In the genomic region with DNA sequence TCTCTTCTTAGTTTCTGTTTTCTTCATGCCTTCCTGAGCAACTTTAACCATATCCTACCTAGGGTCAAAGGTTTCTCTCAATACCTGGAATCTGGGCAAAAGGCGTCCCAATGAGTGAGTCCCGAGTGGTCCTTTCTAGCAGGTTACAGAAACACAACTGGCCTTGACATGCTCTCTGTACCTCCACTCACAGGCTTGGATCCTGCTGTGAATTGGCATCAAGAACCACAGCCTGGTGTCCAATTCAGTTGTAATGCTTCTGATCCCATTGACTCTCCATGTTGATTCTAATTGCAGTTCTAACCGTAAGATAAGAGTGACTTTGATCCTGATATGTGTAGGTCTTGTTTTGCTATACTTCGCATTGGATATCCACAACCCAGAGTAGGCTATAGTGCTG, we compare ENCODE assay signal across 17 mouse cellular contexts.
DNase-seq lines count a peak whose midpoint lies in the region.
"Had no signal": no experiment of that assay in that cellular context is flagged by ENCODE, and none has a peak within 500 bp of the region (broad histone marks: within the 10 kb centered on the region; RNA-seq: fewer than 3 reads in every experiment).

No protein-coding gene starts in this region.

- peak; percentile 67 to 70 for DNase-seq in cerebellum, postnatal 10 days
- no peak for DNase-seq in cerebellum, adult 9-11 months
- peak; percentile 60 to 61 for DNase-seq in cerebellum, postnatal 14 days
- DNase-seq in cerebellum, adult 8-10 months, result no peak
- peak; percentile 13 to 26 for DNase-seq in cerebellum, postnatal 25 days
- DNase-seq in cerebellum, adult 11 months, result no peak
- peak; percentile 10 for DNase-seq in left cerebral cortex, postnatal 4 days
- no peak for DNase-seq in left cerebral cortex, adult 11 months (ENCODE audit: low spot score)
- DNase-seq: adrenal gland, adult 2 months; adrenal gland, adult 8-10 months; adrenal gland, postnatal 10 days; adrenal gland, postnatal 14 days; adrenal gland, postnatal 25 days; adrenal gland, postnatal 36 days; B cell, adult 2 months; cerebellum, adult 11-12 months; cerebellum, adult 18-20 months had no signal

- intact Hi-C loops in left cerebral cortex, postnatal 4 days (cut with DNase I), result no loop called here

Comparison
In these comparisons a context has a peak if more than half of its experiments do, and no peak if none do; other contexts are left out.
1. DNase-seq: peak in cerebellum, postnatal 10 days (2 of 2), cerebellum, postnatal 14 days (2 of 2), cerebellum, postnatal 25 days (2 of 2) and left cerebral cortex, postnatal 4 days (single experiment); none in cerebellum, adult 9-11 months (single experiment), cerebellum, adult 8-10 months (single experiment), cerebellum, adult 11 months (single experiment) and left cerebral cortex, adult 11 months (single experiment).